Mouse (Mus musculus) megakaryocyte, embryonic 14.5 days (primary cell): ENCODE data around the gene Tbl2. TPM values are rescaled to one million over a fixed set of nuclear protein-coding genes. Genes with fewer than 3 reads are reported as not detected.

Experiments used
- H3K27me3 ChIP-seq: replicated peaks from 2 replicates; pipeline ENCODE3; 2012; ENCODE audit warnings: inconsistent platforms
- H3K36me3 ChIP-seq: replicated peaks from 2 replicates; pipeline ENCODE3; 2012; ENCODE audit warnings: low read length, inconsistent platforms, mixed read lengths
- H3K4me1 ChIP-seq: 2 replicates; pipeline ENCODE4 v1.6.1; 2012; ENCODE audit warnings: inconsistent platforms
- H3K4me3 ChIP-seq: replicated peaks from 2 replicates; pipeline ENCODE3; 2012; ENCODE audit warnings: moderate library complexity, mild to moderate bottlenecking, inconsistent platforms
- H3K9me3 ChIP-seq: 2 replicates; pipeline ENCODE4 v1.6.1; 2012; ENCODE audit warnings: inconsistent platforms
- FLI1 ChIP-seq: IDR thresholded peaks from 2 replicates; pipeline ENCODE4 v1.6.1; 2012; ENCODE audit warnings: low read length, inconsistent platforms, mixed read lengths
- GATA1 ChIP-seq: IDR thresholded peaks from 3 replicates; pipeline ENCODE4 v1.6.1; 2012; ENCODE audit warnings: mixed read lengths, low read length, inconsistent platforms, borderline replicate concordance
- polyA plus RNA-seq: library from polyadenylated mRNA; stranded (reverse); fragments of >175 nt; gene quantifications from 2 replicates; pipeline ENCODE4 v1.2.3, GENCODE M21; 2012; ENCODE audit warnings: low replicate concordance; ENCODE audit not compliant: insufficient read depth

Gene Tbl2
- polyA plus RNA-seq, 1 experiment = 6.6 TPM

- Histone ChIP-seq H3K27me3 (peaks cover 19% of the 10 kb centered on the region), H3K4me3 (peak overlapping the region; percentile 70), H3K36me3 (no peaks in the 10 kb centered on the region), H3K4me1 (peaks cover 41% of the 10 kb centered on the region), H3K9me3 (peaks cover 8% of the 10 kb centered on the region)
- TF ChIP-seq GATA1 = no peak
- no peak for TF ChIP-seq FLI1
Observed at GRCm38 (mm10) chr5:135145955-135146354, 3.5 kb upstream of the Tbl2 start.

- peaks cover 45% of the 10 kb centered on the region for H3K4me1 ChIP-seq
Observed at GRCm38 (mm10) chr5:135148715-135149052, 773 bp upstream of the Tbl2 start.

GRCm38 (mm10) chr5:135149820-135150178 lies 342 bp downstream of the Tbl2 start:
- TF ChIP-seq GATA1 = no peak
- no peak for TF ChIP-seq FLI1
- Histone ChIP-seq H3K36me3 (peaks cover 30% of the 10 kb centered on the region), H3K9me3 (no peaks in the 10 kb centered on the region), H3K4me1 (peaks cover 42% of the 10 kb centered on the region), H3K27me3 (no peaks in the 10 kb centered on the region), H3K4me3 (peak overlapping the region; percentile 99)

More at GRCm38 (mm10) chr5:135148715-135149052, 773 bp upstream of the Tbl2 start:
- H3K9me3 ChIP-seq = no peaks in the 10 kb centered on the region
- no peaks in the 10 kb centered on the region for H3K27me3 ChIP-seq
- peak overlapping the region; percentile 99 for H3K4me3 ChIP-seq
- peaks cover 19% of the 10 kb centered on the region for H3K36me3 ChIP-seq
- TF ChIP-seq GATA1 = no peak
- TF ChIP-seq FLI1 = no peak

GRCm38 (mm10) chr5:135156496-135156895 lies 7.0 kb downstream of the Tbl2 start:
- Histone ChIP-seq H3K9me3 (no peaks in the 10 kb centered on the region), H3K27me3 (no peaks in the 10 kb centered on the region), H3K4me1 (peaks cover 40% of the 10 kb centered on the region), H3K36me3 (peaks cover 95% of the 10 kb centered on the region), H3K4me3 (no peak overlapping the region)
- no peak for TF ChIP-seq GATA1
- no peak for TF ChIP-seq FLI1

- peaks cover 80% of the 10 kb centered on the region for H3K36me3 ChIP-seq
- H3K9me3 ChIP-seq = no peaks in the 10 kb centered on the region
- TF ChIP-seq GATA1 (no peak), FLI1 (no peak)
- H3K4me3 ChIP-seq = no peak overlapping the region
- no peaks in the 10 kb centered on the region for H3K27me3 ChIP-seq
- H3K4me1 ChIP-seq = peaks cover 45% of the 10 kb centered on the region
Observed at GRCm38 (mm10) chr5:135161221-135161620, 11.8 kb downstream of the Tbl2 start.

- Histone ChIP-seq H3K4me1 (peaks cover 49% of the 10 kb centered on the region), H3K27me3 (no peaks in the 10 kb centered on the region), H3K9me3 (no peaks in the 10 kb centered on the region), H3K4me3 (no peak overlapping the region), H3K36me3 (peaks cover 76% of the 10 kb centered on the region)
- TF ChIP-seq GATA1 (no peak), FLI1 (no peak)
Observed at GRCm38 (mm10) chr5:135161650-135162049, 12.2 kb downstream of the Tbl2 start.

- no peak overlapping the region for H3K4me3 ChIP-seq
- no peaks in the 10 kb centered on the region for H3K27me3 ChIP-seq
- H3K4me1 ChIP-seq = peaks cover 55% of the 10 kb centered on the region
- no peaks in the 10 kb centered on the region for H3K9me3 ChIP-seq
- TF ChIP-seq FLI1 = no peak
- no peak for TF ChIP-seq GATA1
- peaks cover 68% of the 10 kb centered on the region for H3K36me3 ChIP-seq
Observed at GRCm38 (mm10) chr5:135162361-135162760, 12.9 kb downstream of the Tbl2 start.

GRCm38 (mm10) chr5:135162821-135163220 lies 13.4 kb downstream of the Tbl2 start:
- TF ChIP-seq GATA1 (no peak), FLI1 (no peak)
- Histone ChIP-seq H3K36me3 (peaks cover 65% of the 10 kb centered on the region), H3K27me3 (no peaks in the 10 kb centered on the region), H3K4me1 (peaks cover 56% of the 10 kb centered on the region), H3K9me3 (no peaks in the 10 kb centered on the region), H3K4me3 (no peak overlapping the region)

GRCm38 (mm10) chr5:135166909-135167308 lies 17.5 kb downstream of the Tbl2 start:
- H3K4me3 ChIP-seq = no peak overlapping the region
- H3K27me3 ChIP-seq = no peaks in the 10 kb centered on the region
- peaks cover 50% of the 10 kb centered on the region for H3K4me1 ChIP-seq
- peaks cover 45% of the 10 kb centered on the region for H3K36me3 ChIP-seq
- H3K9me3 ChIP-seq = no peaks in the 10 kb centered on the region
- TF ChIP-seq FLI1 (no peak), GATA1 (no peak)

GRCm38 (mm10) chr5:135167469-135167868 lies 18.0 kb downstream of the Tbl2 start:
- no peaks in the 10 kb centered on the region for H3K9me3 ChIP-seq
- H3K4me3 ChIP-seq = no peak overlapping the region
- TF ChIP-seq GATA1 (no peak), FLI1 (no peak)
- no peaks in the 10 kb centered on the region for H3K27me3 ChIP-seq
- peaks cover 49% of the 10 kb centered on the region for H3K4me1 ChIP-seq
- H3K36me3 ChIP-seq = peaks cover 45% of the 10 kb centered on the region
